Mouse (Mus musculus): ENCODE measurements at regions not wholly inside any gene's neighbourhood (a gene's known extent, or its start where the extent isn't known, plus 50 kb on each side); places are given as distances from the start of the nearest gene placed in this dataset.

DNA sequence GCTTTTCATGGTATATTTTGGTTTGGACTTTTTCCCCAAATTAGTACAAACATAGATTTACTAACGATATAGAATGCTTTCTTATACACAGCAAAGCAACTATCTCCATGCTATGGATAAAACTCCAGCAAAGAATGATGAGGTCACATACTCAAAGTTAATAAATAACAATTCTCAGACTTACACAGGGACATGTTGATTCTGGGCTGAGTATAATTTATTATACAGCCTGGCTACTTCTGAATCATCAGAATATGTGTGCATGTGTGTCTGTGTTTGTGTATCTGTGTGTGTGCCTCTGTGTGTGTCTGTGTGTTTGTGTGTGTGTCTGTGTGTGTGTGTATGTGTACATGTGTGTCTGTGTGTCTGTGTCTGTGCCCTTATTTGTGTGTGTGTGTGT is 314.1 kb upstream of the N6amt1 start:
- Histone ChIP-seq H3K79me2 (replicated peaks; ENCODE audit: control insufficient read depth, extremely low read depth, insufficient read depth, poor library complexity, severe bottlenecking) (no peaks in the 10 kb centered on the region), H3K4me1 (ENCODE audit: control insufficient read depth in 1 of 2, insufficient read depth in 2 of 2) (peaks cover 0 to 17% of the 10 kb centered on the region in 2 experiments; a peak in 2 of 4 replicates), H3K36me3 (replicated peaks in 1 of 2; ENCODE audit: control insufficient read depth in 1 of 2, insufficient read depth in 1 of 2, low read length in 1 of 2) (no peaks in the 10 kb centered on the region), H3K4me3 (replicated peaks in 1 of 3; ENCODE audit: low read depth in 2 of 3, low read length in 2 of 3, poor library complexity in 1 of 3) (no peak overlapping the region), H3K9ac (ENCODE audit: insufficient read depth, low read depth) (no peak overlapping the region), H3K4me2 (ENCODE audit: insufficient read depth, low read depth, poor library complexity, severe bottlenecking) (no peak overlapping the region), H3K27me3 (replicated peaks) (no peaks in the 10 kb centered on the region), H3K27ac (ENCODE audit: insufficient read depth, low read depth) (no peak overlapping the region), H3K9me3 (replicated peaks; ENCODE audit: low read length) (no peaks in the 10 kb centered on the region)
- in situ Hi-C loops (cut with MboI; ENCODE audit: low pct_ligation_motif_present, low pct_unique_long_range_greater_than_20kb, low sequenced_read_pairs) (no loop called here), dilution Hi-C loops (cut with MboI; ENCODE audit: extremely low pct_ligation_motif_present, extremely low pct_unique_long_range_greater_than_20kb, low sequenced_read_pairs) (no loop called here)
- no peak for DNase-seq (ENCODE audit: extremely low read depth)
- TF ChIP-seq MAFK (IDR thresholded peaks at IDR 0.05; ENCODE audit: insufficient replicate concordance, low read length) (no peak), IRF4 (IDR thresholded peaks at IDR 0.05; ENCODE audit: low read depth, low read length) (no peak), JUN (IDR thresholded peaks at IDR 0.05; ENCODE audit: insufficient read depth, low read depth, low read length) (no peak), ZKSCAN1 (IDR thresholded peaks at IDR 0.05; ENCODE audit: borderline replicate concordance, low read depth, low read length) (no peak), USF1 (IDR thresholded peaks at IDR 0.05; ENCODE audit: low read depth, low read length) (no peak), MAZ (IDR thresholded peaks at IDR 0.05; ENCODE audit: low read depth, low read length) (no peak), UBTF (IDR thresholded peaks at IDR 0.05; ENCODE audit: low read depth, low read length) (no peak), POLR2A (IDR thresholded peaks at IDR 0.05; ENCODE audit: low read depth, low read length) (no peak), E2F4 (IDR thresholded peaks at IDR 0.05; ENCODE audit: insufficient replicate concordance, low read depth, low read length) (no peak), TCF12 (IDR thresholded peaks at IDR 0.05; ENCODE audit: low read depth, low read length) (no peak), RAD21 (IDR thresholded peaks at IDR 0.05; ENCODE audit: low read depth, low read length) (no peak)

DNA sequence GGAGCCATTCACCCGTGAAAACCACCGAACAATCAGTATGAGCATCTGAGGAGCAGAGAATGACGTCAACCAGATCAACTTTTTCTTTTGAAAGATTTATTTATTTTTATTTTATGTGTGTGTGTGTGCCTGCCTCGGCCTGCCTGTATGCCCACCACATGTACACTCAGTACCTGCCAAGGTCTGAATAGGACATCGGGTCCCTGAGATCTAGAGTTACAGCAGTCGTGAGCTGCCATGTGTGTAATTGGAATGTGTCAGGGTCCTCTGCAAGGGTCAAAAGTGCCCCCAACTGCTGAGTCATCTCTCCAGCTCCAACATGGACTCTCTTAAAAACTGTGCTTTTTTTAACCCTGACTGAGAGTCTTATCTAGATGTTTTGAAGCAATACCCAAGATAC is 316.9 kb upstream of the N6amt1 start:
- H3K9ac ChIP-seq (ENCODE audit: insufficient read depth, low read depth), result no peak overlapping the region
- no peak for DNase-seq (ENCODE audit: extremely low read depth)
- H3K9me3 ChIP-seq (replicated peaks; ENCODE audit: low read length), result no peaks in the 10 kb centered on the region
- no peak overlapping the region for H3K27ac ChIP-seq (ENCODE audit: insufficient read depth, low read depth)
- H3K4me3 ChIP-seq (replicated peaks in 1 of 3; ENCODE audit: low read depth in 2 of 3, low read length in 2 of 3, poor library complexity in 1 of 3), result no peak overlapping the region
- in situ Hi-C loops (cut with MboI; ENCODE audit: low pct_ligation_motif_present, low pct_unique_long_range_greater_than_20kb, low sequenced_read_pairs), result no loop called here
- H3K79me2 ChIP-seq (replicated peaks; ENCODE audit: control insufficient read depth, extremely low read depth, insufficient read depth, poor library complexity, severe bottlenecking), result no peaks in the 10 kb centered on the region
- no peaks in the 10 kb centered on the region for H3K27me3 ChIP-seq (replicated peaks)
- H3K4me1 ChIP-seq (ENCODE audit: control insufficient read depth in 1 of 2, insufficient read depth in 2 of 2), result 0 out of 4 replicates have a peak, but pooled peaks cover 0 to 1% of the 10 kb centered on the region in 2 experiments
- dilution Hi-C loops (cut with MboI; ENCODE audit: extremely low pct_ligation_motif_present, extremely low pct_unique_long_range_greater_than_20kb, low sequenced_read_pairs), result no loop called here
- no peak for TF ChIP-seq EP300 (IDR thresholded peaks at IDR 0.05; ENCODE audit: low read length)
- TF ChIP-seq SIN3A (IDR thresholded peaks at IDR 0.05; ENCODE audit: low read length), result no peak
- TF ChIP-seq CTCF (conservative IDR thresholded peaks at IDR 0.05 in 1 of 2, IDR thresholded peaks at IDR 0.05 in 1 of 2; ENCODE audit: low read depth in 2 of 2, low read length in 2 of 2), result no peak
- H3K4me2 ChIP-seq (ENCODE audit: insufficient read depth, low read depth, poor library complexity, severe bottlenecking), result no peak overlapping the region
- H3K36me3 ChIP-seq (replicated peaks in 1 of 2; ENCODE audit: control insufficient read depth in 1 of 2, insufficient read depth in 1 of 2, low read length in 1 of 2), result no peaks in the 10 kb centered on the region

DNA sequence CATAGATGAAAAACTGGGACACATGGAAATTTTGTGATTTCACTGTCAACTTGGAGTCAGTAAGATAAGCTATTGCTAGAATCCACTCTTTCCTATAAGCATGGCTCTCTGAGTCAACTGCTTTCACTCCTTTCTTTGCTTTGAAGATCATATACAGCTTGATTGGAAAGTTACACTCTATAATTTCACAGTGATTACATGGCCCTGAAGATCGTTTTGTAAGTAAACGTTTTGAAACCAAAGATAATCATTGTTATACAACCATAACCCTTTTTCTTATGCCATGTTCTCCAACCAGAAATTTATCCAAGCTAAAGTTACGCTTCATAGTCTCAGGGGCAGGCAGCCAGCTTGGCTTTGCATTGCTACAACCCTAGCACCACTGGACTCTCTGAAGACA is 322.1 kb upstream of the N6amt1 start:
- TF ChIP-seq CHD1 (IDR thresholded peaks at IDR 0.05; ENCODE audit: low read depth, low read length) (no peak), RCOR1 (conservative IDR thresholded peaks at IDR 0.05; ENCODE audit: low read depth, low read length) (no peak), ETS1 (conservative IDR thresholded peaks at IDR 0.05; ENCODE audit: low read depth, low read length) (no peak), USF1 (IDR thresholded peaks at IDR 0.05; ENCODE audit: low read depth, low read length) (no peak), EP300 (IDR thresholded peaks at IDR 0.05; ENCODE audit: low read length) (no peak), CHD2 (IDR thresholded peaks at IDR 0.05; ENCODE audit: low read length) (no peak), MAFK (IDR thresholded peaks at IDR 0.05; ENCODE audit: insufficient replicate concordance, low read length) (no peak), ELF1 (IDR thresholded peaks at IDR 0.05; ENCODE audit: low read depth, low read length) (no peak), NRF1 (IDR thresholded peaks at IDR 0.05; ENCODE audit: low read depth, low read length) (no peak), MAX (IDR thresholded peaks at IDR 0.05; ENCODE audit: low read length) (no peak), ZNF384 (IDR thresholded peaks at IDR 0.05; ENCODE audit: low read depth, low read length) (no peak), ZC3H11A (IDR thresholded peaks at IDR 0.05; ENCODE audit: low read depth, low read length) (no peak), TCF12 (IDR thresholded peaks at IDR 0.05; ENCODE audit: low read depth, low read length) (no peak), E2F4 (IDR thresholded peaks at IDR 0.05; ENCODE audit: insufficient replicate concordance, low read depth, low read length) (no peak), ZKSCAN1 (IDR thresholded peaks at IDR 0.05; ENCODE audit: borderline replicate concordance, low read depth, low read length) (no peak), POLR2A (IDR thresholded peaks at IDR 0.05; ENCODE audit: low read depth, low read length) (no peak), UBTF (IDR thresholded peaks at IDR 0.05; ENCODE audit: low read depth, low read length) (no peak), JUN (IDR thresholded peaks at IDR 0.05; ENCODE audit: insufficient read depth, low read depth, low read length) (no peak), PAX5 (IDR thresholded peaks at IDR 0.05; ENCODE audit: low read length) (no peak), POLR2AphosphoS2 (IDR thresholded peaks at IDR 0.05; ENCODE audit: low read depth, low read length) (no peak)
- H3K27ac ChIP-seq (ENCODE audit: insufficient read depth, low read depth), result no peak overlapping the region
- dilution Hi-C loops (cut with MboI; ENCODE audit: extremely low pct_ligation_motif_present, extremely low pct_unique_long_range_greater_than_20kb, low sequenced_read_pairs), result no loop called here
- H3K9ac ChIP-seq (ENCODE audit: insufficient read depth, low read depth), result no peak overlapping the region
- H3K79me2 ChIP-seq (replicated peaks; ENCODE audit: control insufficient read depth, extremely low read depth, insufficient read depth, poor library complexity, severe bottlenecking), result no peaks in the 10 kb centered on the region
- DNase-seq (ENCODE audit: extremely low read depth), result no peak
- H3K36me3 ChIP-seq (replicated peaks in 1 of 2; ENCODE audit: control insufficient read depth in 1 of 2, insufficient read depth in 1 of 2, low read length in 1 of 2), result no peaks in the 10 kb centered on the region
- no peak overlapping the region for H3K4me3 ChIP-seq (replicated peaks in 1 of 3; ENCODE audit: low read depth in 2 of 3, low read length in 2 of 3, poor library complexity in 1 of 3)
- in situ Hi-C loops (cut with MboI; ENCODE audit: low pct_ligation_motif_present, low pct_unique_long_range_greater_than_20kb, low sequenced_read_pairs), result no loop called here
- no peaks in the 10 kb centered on the region for H3K27me3 ChIP-seq (replicated peaks)
- 0 out of 4 replicates have a peak, but pooled peaks cover 0 to 2% of the 10 kb centered on the region in 2 experiments for H3K4me1 ChIP-seq (ENCODE audit: control insufficient read depth in 1 of 2, insufficient read depth in 2 of 2)
- H3K9me3 ChIP-seq (replicated peaks; ENCODE audit: low read length), result no peaks in the 10 kb centered on the region
- no peak overlapping the region for H3K4me2 ChIP-seq (ENCODE audit: insufficient read depth, low read depth, poor library complexity, severe bottlenecking)

Data from CH12.LX (cell line).